Mouse (Mus musculus): ENCODE data around the gene Ttc13.

DNA sequence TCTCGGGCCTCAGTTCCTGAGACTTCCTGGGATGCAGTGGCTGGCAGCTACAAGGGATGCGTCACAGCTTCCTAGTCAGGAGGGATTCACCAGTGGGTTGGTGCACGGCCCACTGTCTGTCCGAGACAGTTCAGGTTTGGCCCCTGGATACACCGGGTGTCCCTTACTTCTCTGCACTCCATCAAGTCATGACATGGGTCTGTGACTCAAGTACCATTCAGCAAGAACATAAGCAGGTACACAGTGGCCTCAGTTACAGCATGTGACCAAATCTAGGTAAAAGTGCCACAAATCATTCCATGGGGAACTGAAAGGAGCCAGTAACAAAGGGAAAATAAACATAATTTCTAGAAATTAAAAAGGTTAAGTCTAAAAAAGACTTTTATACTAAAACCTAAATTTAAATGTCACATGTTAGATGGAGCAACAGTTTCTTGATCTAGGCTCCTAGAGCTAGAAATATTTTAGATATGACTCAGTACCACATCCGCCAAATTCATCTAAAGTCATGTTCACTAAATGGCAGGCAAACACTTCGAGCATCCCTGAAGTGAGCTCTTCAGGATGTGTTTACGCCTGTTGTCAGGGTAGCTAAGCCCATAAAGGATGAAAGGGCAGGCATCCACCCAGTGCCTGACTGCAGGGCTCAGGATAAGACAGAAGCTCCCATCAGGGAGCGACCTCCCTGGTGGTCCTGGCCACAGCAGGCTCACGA is 40.5 kb downstream of the Ttc13 start:
- TF ChIP-seq POLR2A (IDR thresholded peaks at IDR 0.05; ENCODE audit: borderline replicate concordance, extremely low read depth, low read depth, low read length) (no peak), CTCF (IDR thresholded peaks at IDR 0.05; ENCODE audit: insufficient read depth, low read length) (no peak)

Measured in lung, adult 2 months (tissue).